Mouse (Mus musculus): ENCODE measurements at regions not wholly inside any gene's neighbourhood (a gene's known extent, or its start where the extent isn't known, plus 50 kb on each side); places are given as distances from the start of the nearest gene placed in this dataset.

DNA sequence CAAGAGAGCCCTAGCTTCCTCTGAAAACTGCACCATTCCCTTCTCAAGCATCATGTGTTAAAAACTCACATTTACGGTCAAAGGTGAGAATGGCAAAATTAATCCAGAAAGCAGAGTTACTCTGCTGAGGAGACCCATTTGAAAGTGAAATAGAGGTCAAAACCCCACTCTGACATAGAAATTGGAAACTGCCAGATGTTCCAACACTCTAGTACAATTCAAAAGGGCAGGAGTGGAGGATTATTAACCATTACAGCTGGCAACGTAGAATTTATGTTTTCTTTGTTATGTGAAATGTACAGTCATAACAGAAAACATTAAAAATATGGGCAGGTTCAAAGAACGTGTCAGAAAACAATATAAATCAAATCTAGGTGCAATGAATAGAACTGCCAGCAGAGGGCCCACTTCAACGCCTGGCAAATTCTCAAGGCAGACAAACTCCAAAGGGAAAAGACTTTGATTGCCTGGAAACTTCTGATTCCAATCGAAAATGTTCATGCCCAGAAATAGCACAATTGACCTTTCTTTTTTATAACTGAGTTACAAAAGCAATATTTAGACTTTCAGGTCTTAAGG, 54.2 kb upstream of the Rfpl4b start:
- peak; percentile 68 for DNase-seq

DNA sequence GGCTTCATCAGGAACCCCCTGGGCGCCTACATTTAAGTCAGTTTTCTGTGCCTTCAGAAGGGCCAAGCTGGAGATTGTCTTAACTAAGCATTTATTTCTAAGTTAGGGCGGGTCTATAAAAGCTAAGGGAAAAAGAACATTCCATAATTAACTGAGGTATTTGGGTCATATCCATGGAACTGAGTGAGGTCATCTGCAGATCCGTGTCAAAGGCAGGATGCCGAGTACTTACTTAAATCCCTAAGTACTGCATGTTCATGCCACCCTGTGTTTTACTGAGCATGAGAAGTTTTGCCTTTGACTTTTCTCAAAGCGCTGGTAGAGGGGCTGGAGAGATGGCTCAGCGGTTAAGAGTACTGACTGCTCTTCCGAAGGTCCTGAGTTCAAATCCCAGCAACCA, 57.7 kb upstream of the Rfpl4b start:
- DNase-seq: no peak

DNA sequence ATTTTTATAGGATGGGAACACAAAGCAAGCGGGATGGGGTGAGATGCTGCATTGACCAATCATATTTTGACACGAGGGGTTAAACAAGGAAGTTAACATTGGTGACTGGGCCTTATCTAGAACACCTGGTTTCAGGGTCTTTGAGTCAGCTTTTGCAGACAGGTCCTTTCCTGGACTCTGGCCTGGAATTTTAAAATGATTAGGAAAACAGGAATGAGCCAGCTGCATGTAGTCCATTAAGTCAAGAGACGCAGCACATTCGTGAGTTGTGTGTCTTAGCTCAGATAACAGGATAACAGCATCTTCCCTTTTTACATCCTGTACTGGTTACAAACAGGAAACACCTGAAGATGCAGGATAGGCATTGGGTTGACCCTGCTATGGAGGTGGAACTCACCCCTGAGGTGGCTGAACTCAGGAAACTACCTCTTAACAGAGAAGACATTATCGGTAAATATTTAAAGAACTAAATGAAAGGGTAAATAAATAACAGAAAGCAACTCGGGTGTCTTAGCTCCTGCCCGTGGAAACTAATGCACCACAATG, 59.1 kb upstream of the Rfpl4b start:
- peak; percentile 9 for DNase-seq

GRCm38 (mm10) chr10:38882154-38882553, 60.6 kb upstream of the Rfpl4b start:
- DNase-seq: peak; percentile 39

GRCm38 (mm10) chr10:38883816-38884599, 62.4 kb upstream of the Rfpl4b start:
- no peak for DNase-seq

DNA sequence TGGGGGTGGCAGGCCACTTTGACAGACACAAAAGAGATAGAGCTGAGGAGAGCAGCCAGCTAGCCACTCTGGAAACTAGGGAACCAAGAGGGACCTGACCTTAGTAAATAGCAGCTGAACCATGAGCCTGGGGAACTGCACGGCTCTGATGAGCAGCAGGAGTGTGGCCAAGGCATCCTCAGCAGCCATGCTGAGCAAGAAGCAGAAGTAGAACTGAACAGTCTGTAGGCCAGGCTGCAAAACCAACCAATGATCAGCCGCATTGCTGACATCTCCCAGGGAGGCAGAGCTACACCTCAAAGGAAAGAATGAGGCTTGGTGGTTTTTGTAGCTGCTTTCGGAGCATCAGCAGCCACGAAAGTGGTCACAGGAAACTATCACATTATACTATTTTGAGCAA, 63.1 kb upstream of the Rfpl4b start:
- DNase-seq: no peak

GRCm38 (mm10) chr10:38886441-38886840, 64.9 kb upstream of the Rfpl4b start:
- no peak for DNase-seq

DNA sequence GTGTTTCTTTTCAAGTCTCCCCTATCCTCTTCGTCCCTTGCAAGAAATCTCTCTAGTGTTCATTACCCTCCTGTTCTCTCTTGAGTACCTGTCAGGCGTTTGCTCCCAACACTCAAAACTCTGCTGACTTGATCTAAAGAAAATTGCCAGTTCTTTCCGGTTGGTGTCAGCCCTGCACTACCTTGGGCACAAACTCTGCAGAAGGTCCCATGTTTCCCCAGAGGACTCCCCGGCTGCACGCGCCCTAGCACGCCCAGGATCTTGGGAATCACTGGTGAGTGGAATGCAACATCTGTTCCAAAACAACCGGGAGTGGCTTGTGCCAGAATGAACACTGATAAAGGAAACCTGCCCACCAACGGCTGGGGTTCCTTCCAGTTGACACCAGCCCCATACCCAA, 66.3 kb upstream of the Rfpl4b start:
- no peak for DNase-seq

GRCm38 (mm10) chr10:38894706-38895105, 70.6 kb upstream of the Lama4 start:
- no peak for DNase-seq

GRCm38 (mm10) chr10:38895656-38896055, 69.7 kb upstream of the Lama4 start:
- DNase-seq: no peak

- peak; percentile 26 for DNase-seq
Measured at GRCm38 (mm10) chr10:38897573-38897972, 67.7 kb upstream of the Lama4 start.

GRCm38 (mm10) chr10:38906121-38906520, 59.2 kb upstream of the Lama4 start:
- no peak for DNase-seq

- no peak for DNase-seq
Measured at GRCm38 (mm10) chr10:38907835-38908234, 57.5 kb upstream of the Lama4 start.

- DNase-seq: peak; percentile 82
Measured at GRCm38 (mm10) chr10:38908277-38908676, 57.0 kb upstream of the Lama4 start.

DNA sequence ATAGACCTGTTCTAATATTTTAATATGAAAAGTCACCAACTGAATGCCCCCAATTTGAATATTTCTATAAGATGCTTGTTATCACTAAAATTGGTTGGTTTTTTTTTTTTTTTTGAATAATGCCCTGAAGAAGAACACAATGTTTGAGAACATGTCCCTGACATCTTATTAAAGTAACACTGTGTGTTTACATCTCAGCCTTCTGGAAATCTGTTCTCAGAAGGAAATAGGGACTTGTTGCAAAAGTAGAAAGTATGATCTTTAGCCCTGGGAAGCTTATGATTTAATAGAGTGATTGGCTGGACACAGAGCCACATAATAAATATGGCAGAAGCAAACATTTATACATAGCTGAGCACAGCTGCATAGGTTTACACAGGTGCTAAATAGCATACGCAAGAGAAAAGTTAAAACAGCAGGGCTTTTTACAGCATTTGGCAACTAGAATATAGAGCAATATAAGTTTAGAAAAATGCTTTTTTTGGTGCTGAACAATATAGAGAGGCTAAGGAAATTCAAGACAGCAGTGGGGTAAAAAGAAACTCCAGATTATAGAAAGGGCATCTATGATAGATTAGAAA, 56.1 kb upstream of the Lama4 start:
- no peak for DNase-seq

- DNase-seq: no peak
Measured at GRCm38 (mm10) chr10:38909843-38910242, 55.5 kb upstream of the Lama4 start.

GRCm38 (mm10) chr10:38913013-38913412, 52.3 kb upstream of the Lama4 start:
- no peak for DNase-seq

All from kidney, postnatal 14 days (tissue).